ENCODE assay signal across 8 mouse cellular contexts in the genomic region with DNA sequence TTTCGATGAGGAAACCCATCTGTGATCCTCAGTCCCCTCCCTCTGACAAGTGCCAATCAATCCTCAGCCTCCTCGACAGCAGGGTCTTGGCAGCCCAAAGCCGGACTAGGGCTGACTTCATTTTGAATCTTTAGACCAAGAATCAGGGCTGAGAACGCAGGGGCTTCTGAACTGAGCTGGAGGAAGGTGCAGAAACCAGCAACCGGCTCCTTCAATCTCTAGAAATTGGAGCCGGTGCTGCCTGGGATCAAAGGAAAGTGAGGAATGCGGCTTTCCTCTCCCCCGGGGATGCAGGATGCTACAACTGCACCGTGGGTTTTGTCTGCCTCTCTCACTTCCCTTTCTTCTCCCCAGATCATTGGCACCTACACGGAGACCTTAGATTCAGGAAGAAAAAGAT. TPM values are rescaled to one million over a fixed set of nuclear protein-coding genes. Genes with fewer than 3 reads are reported as not detected.
A peak's percentile ranks its signal among the peaks of the same experiment; 100 is the strongest.
DNase-seq lines count a peak whose midpoint lies in the region; ATAC-seq lines count a peak whose summit lies in the region.

No protein-coding gene starts in this region.

- intact Hi-C loops in left cerebral cortex, postnatal 4 days (cut with DNase I): no loop called here

- no peaks in the 10 kb centered on the region for H3K9me3 ChIP-seq in lung, embryonic 15.5 days
- no peaks in the 10 kb centered on the region for H3K9me3 ChIP-seq in forebrain, embryonic 14.5 days (replicated peaks; ENCODE audit: control insufficient read depth, low read length)
- H3K9me3 ChIP-seq in liver, embryonic 12.5 days (replicated peaks): 0 out of 2 replicates have a peak, but pooled peaks cover 4% of the 10 kb centered on the region

- DNase-seq in lung, postnatal 25 days (ENCODE audit: low spot score): no peak
- DNase-seq in forebrain, embryonic 14.5 days (ENCODE audit: low spot score): peak; percentile 33
- peak; percentile 6 for DNase-seq in splenic B cell, adult 2 months (ENCODE audit: low read depth, low spot score)
- no peak for DNase-seq in right cerebral cortex, postnatal 4 days
- no peak for DNase-seq in urinary bladder, adult 18-20 months (ENCODE audit: low spot score in 2 of 2)
- DNase-seq in left cerebral cortex, postnatal 4 days: no peak

- peak overlapping the region; percentile 60 for H3K4me2 ChIP-seq in lung, embryonic 15.5 days
- peak overlapping the region; percentile 57 for H3K4me2 ChIP-seq in forebrain, embryonic 14.5 days (ENCODE audit: low read length)
- H3K4me2 ChIP-seq in liver, embryonic 12.5 days: peak overlapping the region; percentile 41

- peaks cover 33% of the 10 kb centered on the region for H3K4me1 ChIP-seq in lung, embryonic 15.5 days
- H3K4me1 ChIP-seq in forebrain, embryonic 14.5 days (ENCODE audit: control insufficient read depth, insufficient read depth, low read length): peaks cover 13% of the 10 kb centered on the region
- H3K4me1 ChIP-seq in liver, embryonic 12.5 days: 0 out of 2 replicates have a peak, but pooled peaks cover 11% of the 10 kb centered on the region

- ATAC-seq in lung, embryonic 15.5 days (ENCODE audit: borderline replicate concordance, extremely low read depth, low FRiP score, low TSS enrichment): no peak
- ATAC-seq in forebrain, embryonic 14.5 days: no peak
- ATAC-seq in liver, embryonic 12.5 days: no peak

- H3K27me3 ChIP-seq in lung, embryonic 15.5 days: no peaks in the 10 kb centered on the region
- no peaks in the 10 kb centered on the region for H3K27me3 ChIP-seq in forebrain, embryonic 14.5 days (replicated peaks; ENCODE audit: control insufficient read depth, insufficient read depth, low read length)
- peaks cover 10% of the 10 kb centered on the region; the same call in 1 of the 2 replicates for H3K27me3 ChIP-seq in liver, embryonic 12.5 days (replicated peaks)
- 0 out of 2 replicates have a peak, but pooled peaks cover 2% of the 10 kb centered on the region for H3K27me3 ChIP-seq in splenic B cell, adult 2 months (ENCODE audit: control insufficient read depth, insufficient read depth, low read length, poor library complexity, severe bottlenecking)

- H3K9ac ChIP-seq in lung, embryonic 15.5 days: no peak overlapping the region
- peak overlapping the region; percentile 5; the same call in 1 of the 2 replicates for H3K9ac ChIP-seq in forebrain, embryonic 14.5 days (ENCODE audit: low read length)
- no peak overlapping the region for H3K9ac ChIP-seq in liver, embryonic 12.5 days

- H3K4me3 ChIP-seq in lung, embryonic 15.5 days: peak overlapping the region; percentile 33; the same call in 1 of the 2 replicates
- peak overlapping the region; percentile 2; the same call in 1 of the 2 replicates for H3K4me3 ChIP-seq in forebrain, embryonic 14.5 days (ENCODE audit: low read depth, low read length)
- H3K4me3 ChIP-seq in liver, embryonic 12.5 days: no peak overlapping the region

- H3K36me3 ChIP-seq in lung, embryonic 15.5 days: no peaks in the 10 kb centered on the region
- H3K36me3 ChIP-seq in forebrain, embryonic 14.5 days (ENCODE audit: control insufficient read depth, insufficient read depth, low read length): no peaks in the 10 kb centered on the region
- no peaks in the 10 kb centered on the region for H3K36me3 ChIP-seq in liver, embryonic 12.5 days
- H3K36me3 ChIP-seq in splenic B cell, adult 2 months (ENCODE audit: control insufficient read depth, insufficient read depth, low read length, poor library complexity, severe bottlenecking): no peaks in the 10 kb centered on the region

- WGBS in lung, embryonic 15.5 days: 4% methylated on average over 10 of the region's 10 CpGs
- WGBS in forebrain, embryonic 14.5 days: 4% methylated on average over 10 of the region's 10 CpGs
- WGBS in liver, embryonic 12.5 days (ENCODE audit: insufficient replicate concordance): 2% methylated on average over 10 of the region's 10 CpGs

- no peak overlapping the region for H3K27ac ChIP-seq in lung, embryonic 15.5 days
- H3K27ac ChIP-seq in forebrain, embryonic 14.5 days (ENCODE audit: low read depth, low read length): no peak overlapping the region; the same call in 1 of the 2 replicates
- no peak overlapping the region for H3K27ac ChIP-seq in liver, embryonic 12.5 days

RNA-seq across cellular contexts. Expression of gene Bcas1, which starts 27.0 kb away (rescaled TPM):
- polyA plus RNA-seq in lung, embryonic 15.5 days (2015; fragmentation: Nextera tagmentation; extraction: Ambion mirVana): 1.9 and 2.6 TPM in 2 replicates
- polyA plus RNA-seq in forebrain, embryonic 14.5 days (2014; fragmentation: Nextera tagmentation; extraction: Ambion mirVana): 1.4 and 2.1 TPM in 2 replicates
- 5.2 and 5.7 TPM in 2 replicates for polyA plus RNA-seq in liver, embryonic 12.5 days (2016; fragmentation: Nextera tagmentation; extraction: Ambion mirVana)
- 10 to 100 TPM; 10.9 to 13.6 TPM for total RNA-seq in left cerebral cortex, postnatal 4 days (2021)

Comparison
In these comparisons a context has a peak if more than half of its experiments do, and no peak if none do; other contexts are left out.
1. DNase-seq: peak in forebrain, embryonic 14.5 days (single experiment) and splenic B cell, adult 2 months (single experiment); none in lung, postnatal 25 days (single experiment), right cerebral cortex, postnatal 4 days (single experiment), urinary bladder, adult 18-20 months (0 of 2) and left cerebral cortex, postnatal 4 days (single experiment).
2. Peak in every context shown above with its lines, with median percentiles within 50 percentile points of each other: H3K4me2 ChIP-seq.